8 mouse cellular contexts compared by ENCODE assay signal in the genomic region with DNA sequence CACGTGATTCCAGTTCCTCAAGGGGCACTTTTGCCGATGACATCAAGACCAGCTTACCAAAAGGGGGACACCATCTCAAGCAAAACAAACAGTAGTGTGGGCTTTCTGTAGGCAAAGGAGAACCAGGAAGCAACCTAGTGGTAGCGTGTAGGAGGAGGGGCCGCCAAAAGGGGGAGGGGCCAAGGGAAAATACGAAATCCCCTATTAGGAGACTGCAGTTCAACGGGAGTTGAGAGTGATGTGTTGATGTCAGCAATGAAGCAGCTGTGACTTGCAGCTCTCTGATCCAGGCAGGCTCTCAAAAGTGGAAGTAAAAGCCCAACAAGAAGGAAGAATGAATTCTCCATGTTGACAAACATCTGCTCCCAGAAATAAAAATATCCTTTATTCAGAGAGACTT. TPM values are rescaled to one million over a fixed set of nuclear protein-coding genes. Genes with fewer than 3 reads are reported as not detected.
DNase-seq lines count a peak whose midpoint lies in the region; ATAC-seq and TF ChIP-seq lines count a peak whose summit lies in the region.

No protein-coding gene starts in this region.

- H3K4me3 ChIP-seq in limb, embryonic 11.5 days (ENCODE audit: low read depth, low read length), result no peak overlapping the region
- H3K4me3 ChIP-seq in limb, embryonic 10.5 days, result no peak overlapping the region
- peak overlapping the region; percentile 17; the same call in 1 of the 2 replicates for H3K4me3 ChIP-seq in heart, embryonic 15.5 days
- peak overlapping the region; percentile 19 for H3K4me3 ChIP-seq in liver, postnatal 0 days (ENCODE audit: low read depth, low read length)
- no peak overlapping the region for H3K4me3 ChIP-seq in forebrain, embryonic 14.5 days (ENCODE audit: low read depth, low read length)
- no peak overlapping the region for H3K4me3 ChIP-seq in midbrain, embryonic 14.5 days (replicated peaks; ENCODE audit: low read depth, low read length)

- no peaks in the 10 kb centered on the region for H3K36me3 ChIP-seq in limb, embryonic 11.5 days (ENCODE audit: control insufficient read depth, insufficient read depth, low read length)
- no peaks in the 10 kb centered on the region for H3K36me3 ChIP-seq in limb, embryonic 10.5 days
- H3K36me3 ChIP-seq in heart, embryonic 15.5 days, result no peaks in the 10 kb centered on the region
- no peaks in the 10 kb centered on the region for H3K36me3 ChIP-seq in liver, postnatal 0 days (replicated peaks; ENCODE audit: insufficient read depth, low read length)
- H3K36me3 ChIP-seq in forebrain, embryonic 14.5 days (ENCODE audit: control insufficient read depth, insufficient read depth, low read length), result no peaks in the 10 kb centered on the region
- no peaks in the 10 kb centered on the region for H3K36me3 ChIP-seq in midbrain, embryonic 14.5 days (ENCODE audit: control insufficient read depth, insufficient read depth, low read length)

- peaks cover 8% of the 10 kb centered on the region; the same call in 1 of the 2 replicates for H3K9me3 ChIP-seq in limb, embryonic 11.5 days (ENCODE audit: control insufficient read depth, low read length)
- H3K9me3 ChIP-seq in limb, embryonic 10.5 days (replicated peaks), result 0 out of 2 replicates have a peak, but pooled peaks cover 4% of the 10 kb centered on the region
- no peaks in the 10 kb centered on the region for H3K9me3 ChIP-seq in heart, embryonic 15.5 days (replicated peaks)
- H3K9me3 ChIP-seq in liver, postnatal 0 days (ENCODE audit: low read length), result peaks cover 4% of the 10 kb centered on the region; the same call in 1 of the 2 replicates
- no peaks in the 10 kb centered on the region for H3K9me3 ChIP-seq in forebrain, embryonic 14.5 days (replicated peaks; ENCODE audit: control insufficient read depth, low read length)
- H3K9me3 ChIP-seq in midbrain, embryonic 14.5 days (ENCODE audit: control insufficient read depth, low read length), result no peaks in the 10 kb centered on the region

- 24% methylated on average over 6 of the region's 6 CpGs for WGBS in limb, embryonic 11.5 days
- WGBS in limb, embryonic 10.5 days, result 36% methylated on average over 6 of the region's 6 CpGs
- WGBS in heart, embryonic 15.5 days, result 15% methylated on average over 6 of the region's 6 CpGs
- WGBS in liver, postnatal 0 days (ENCODE audit: insufficient replicate concordance), result 20% methylated on average over 6 of the region's 6 CpGs
- 45% methylated on average over 6 of the region's 6 CpGs for WGBS in forebrain, embryonic 14.5 days
- WGBS in midbrain, embryonic 14.5 days, result 53% methylated on average over 6 of the region's 6 CpGs

- no peak overlapping the region for H3K4me2 ChIP-seq in limb, embryonic 11.5 days (ENCODE audit: low read depth, severe bottlenecking)
- H3K4me2 ChIP-seq in heart, embryonic 15.5 days, result peak overlapping the region; percentile 45
- H3K4me2 ChIP-seq in liver, postnatal 0 days (ENCODE audit: low read depth, low read length), result peak overlapping the region; percentile 66
- H3K4me2 ChIP-seq in forebrain, embryonic 14.5 days (ENCODE audit: low read length), result no peak overlapping the region
- no peak overlapping the region for H3K4me2 ChIP-seq in midbrain, embryonic 14.5 days (ENCODE audit: low read length)

- no peak for TF ChIP-seq CTCF in liver, postnatal 0 days (IDR thresholded peaks at IDR 0.05; ENCODE audit: low read depth)

- no peaks in the 10 kb centered on the region for H3K27me3 ChIP-seq in limb, embryonic 11.5 days (ENCODE audit: control insufficient read depth, insufficient read depth, low read length)
- H3K27me3 ChIP-seq in limb, embryonic 10.5 days (ENCODE audit: low read depth, poor library complexity, severe bottlenecking), result no peaks in the 10 kb centered on the region
- no peaks in the 10 kb centered on the region for H3K27me3 ChIP-seq in heart, embryonic 15.5 days
- H3K27me3 ChIP-seq in liver, postnatal 0 days (ENCODE audit: insufficient read depth, low read length), result no peaks in the 10 kb centered on the region
- H3K27me3 ChIP-seq in forebrain, embryonic 14.5 days (replicated peaks; ENCODE audit: control insufficient read depth, insufficient read depth, low read length), result no peaks in the 10 kb centered on the region
- H3K27me3 ChIP-seq in midbrain, embryonic 14.5 days (ENCODE audit: control insufficient read depth, insufficient read depth, low read length), result no peaks in the 10 kb centered on the region

- ATAC-seq in limb, embryonic 11.5 days (ENCODE audit: insufficient number of reproducible peaks, low FRiP score, low TSS enrichment, low read depth), result no peak
- ATAC-seq in heart, embryonic 15.5 days (replicated peaks; ENCODE audit: insufficient number of reproducible peaks, insufficient read depth, low FRiP score, low read depth), result 0 out of 2 replicates have a peak, but pooled peaks have one; percentile 55
- peak; percentile 82 for ATAC-seq in liver, postnatal 0 days
- no peak for ATAC-seq in forebrain, embryonic 14.5 days
- no peak for ATAC-seq in midbrain, embryonic 14.5 days (ENCODE audit: low FRiP score, low TSS enrichment)

- DNase-seq in limb, embryonic 11.5 days (ENCODE audit: low spot score), result peak; percentile 30
- DNase-seq in limb, embryonic 10.5 days (ENCODE audit: low spot score), result no peak
- DNase-seq in liver, postnatal 0 days, result peak; percentile 85
- DNase-seq in spleen, postnatal 36 days (ENCODE audit: low spot score in 2 of 2), result peak; percentile 84 to 89
- no peak for DNase-seq in forebrain, embryonic 14.5 days (ENCODE audit: low spot score)
- DNase-seq in midbrain, embryonic 14.5 days, result no peak
- no peak for DNase-seq in cerebellum, adult 9-10 months

- TF ChIP-seq EP300 in liver, postnatal 0 days (IDR thresholded peaks at IDR 0.05; ENCODE audit: low read depth), result peak; percentile 37; the same call in 1 of the 2 replicates

- no peak overlapping the region for H3K27ac ChIP-seq in limb, embryonic 11.5 days (replicated peaks; ENCODE audit: low read depth, low read length)
- no peak overlapping the region for H3K27ac ChIP-seq in limb, embryonic 10.5 days
- H3K27ac ChIP-seq in heart, embryonic 15.5 days, result no peak overlapping the region
- peak overlapping the region; percentile 85 for H3K27ac ChIP-seq in liver, postnatal 0 days (ENCODE audit: low read depth)
- H3K27ac ChIP-seq in forebrain, embryonic 14.5 days (ENCODE audit: low read depth, low read length), result no peak overlapping the region
- no peak overlapping the region for H3K27ac ChIP-seq in midbrain, embryonic 14.5 days (replicated peaks; ENCODE audit: low read depth, low read length)

- H3K9ac ChIP-seq in limb, embryonic 11.5 days (ENCODE audit: low read length), result no peak overlapping the region
- no peak overlapping the region for H3K9ac ChIP-seq in heart, embryonic 15.5 days
- peak overlapping the region; percentile 4; the same call in 1 of the 2 replicates for H3K9ac ChIP-seq in liver, postnatal 0 days (replicated peaks)
- no peak overlapping the region for H3K9ac ChIP-seq in forebrain, embryonic 14.5 days (ENCODE audit: low read length)
- H3K9ac ChIP-seq in midbrain, embryonic 14.5 days (replicated peaks; ENCODE audit: low read length), result no peak overlapping the region

- peaks cover 3% of the 10 kb centered on the region; the same call in 1 of the 2 replicates for H3K4me1 ChIP-seq in limb, embryonic 11.5 days (ENCODE audit: control insufficient read depth, insufficient read depth, low read length)
- H3K4me1 ChIP-seq in limb, embryonic 10.5 days, result peaks cover 24% of the 10 kb centered on the region
- 0 out of 2 replicates have a peak, but pooled peaks cover 6% of the 10 kb centered on the region for H3K4me1 ChIP-seq in heart, embryonic 15.5 days (replicated peaks)
- H3K4me1 ChIP-seq in liver, postnatal 0 days (ENCODE audit: insufficient read depth), result peaks cover 21% of the 10 kb centered on the region
- H3K4me1 ChIP-seq in forebrain, embryonic 14.5 days (ENCODE audit: control insufficient read depth, insufficient read depth, low read length), result no peaks in the 10 kb centered on the region
- no peaks in the 10 kb centered on the region for H3K4me1 ChIP-seq in midbrain, embryonic 14.5 days (ENCODE audit: control insufficient read depth, insufficient read depth, low read length)

RNA-seq across cellular contexts. Expression of a gene that starts 17.7 kb away (rescaled TPM):
- polyA plus RNA-seq in limb, embryonic 11.5 days (2014; fragmentation: Nextera tagmentation; extraction: Ambion mirVana), result 0.05 TPM in 1 of 2 replicates, not detected in the other
- polyA plus RNA-seq in limb, embryonic 10.5 days (2016; fragmentation: Nextera tagmentation; extraction: Ambion mirVana), result not detected in 2 replicates
- 0.05 and 0.23 TPM in 2 replicates for polyA plus RNA-seq in heart, embryonic 15.5 days (2015; fragmentation: Nextera tagmentation; extraction: Ambion mirVana)
- 0.32 and 0.55 TPM in 2 replicates for polyA plus RNA-seq in liver, postnatal 0 days (2015; fragmentation: Nextera tagmentation; extraction: Ambion mirVana)
- 0.07 TPM in 1 of 2 replicates, not detected in the other for polyA plus RNA-seq in forebrain, embryonic 14.5 days (2014; fragmentation: Nextera tagmentation; extraction: Ambion mirVana)
- polyA plus RNA-seq in midbrain, embryonic 14.5 days (2014; fragmentation: Nextera tagmentation; extraction: Ambion mirVana), result 0.11 TPM in 1 of 2 replicates, not detected in the other

RNA-seq across cellular contexts. Expression of a gene that starts 25.3 kb away (rescaled TPM):
- 16.1 and 18.2 TPM in 2 replicates for polyA plus RNA-seq in limb, embryonic 11.5 days (2014; fragmentation: Nextera tagmentation; extraction: Ambion mirVana)
- polyA plus RNA-seq in limb, embryonic 10.5 days (2016; fragmentation: Nextera tagmentation; extraction: Ambion mirVana), result 17.2 and 23.3 TPM in 2 replicates
- polyA plus RNA-seq in heart, embryonic 15.5 days (2015; fragmentation: Nextera tagmentation; extraction: Ambion mirVana), result 10.7 and 10.9 TPM in 2 replicates
- polyA plus RNA-seq in liver, postnatal 0 days (2015; fragmentation: Nextera tagmentation; extraction: Ambion mirVana), result 5.3 and 6.3 TPM in 2 replicates
- polyA plus RNA-seq in forebrain, embryonic 14.5 days (2014; fragmentation: Nextera tagmentation; extraction: Ambion mirVana), result 21.1 and 29.6 TPM in 2 replicates
- 26.4 and 51.8 TPM in 2 replicates for polyA plus RNA-seq in midbrain, embryonic 14.5 days (2014; fragmentation: Nextera tagmentation; extraction: Ambion mirVana)

Comparison
In these comparisons a context has a peak if more than half of its experiments do, and no peak if none do; other contexts are left out.
1. DNase-seq: peak in limb, embryonic 11.5 days (single experiment), liver, postnatal 0 days (single experiment) and spleen, postnatal 36 days (2 of 2); none in limb, embryonic 10.5 days (single experiment), forebrain, embryonic 14.5 days (single experiment), midbrain, embryonic 14.5 days (single experiment) and cerebellum, adult 9-10 months (single experiment).
2. ATAC-seq: peak in heart, embryonic 15.5 days (single experiment) and liver, postnatal 0 days (single experiment); none in limb, embryonic 11.5 days (single experiment), forebrain, embryonic 14.5 days (single experiment) and midbrain, embryonic 14.5 days (single experiment).
3. H3K4me2 ChIP-seq: peak in heart, embryonic 15.5 days (single experiment) and liver, postnatal 0 days (single experiment); none in limb, embryonic 11.5 days (single experiment), forebrain, embryonic 14.5 days (single experiment) and midbrain, embryonic 14.5 days (single experiment).
4. H3K4me3 ChIP-seq: peak in heart, embryonic 15.5 days (single experiment) and liver, postnatal 0 days (single experiment); none in limb, embryonic 11.5 days (single experiment), limb, embryonic 10.5 days (single experiment), forebrain, embryonic 14.5 days (single experiment) and midbrain, embryonic 14.5 days (single experiment).